Mouse (Mus musculus): Measurements from ENCODE around the gene Tmem218. TPM values are rescaled to one million over a fixed set of nuclear protein-coding genes. Genes with fewer than 3 reads are reported as not detected.

Gene Tmem218
- polyA plus RNA-seq (2017; shearing (Covaris generic)), result 1 to 10 TPM; 1.9 to 5.0 TPM

GRCm38 (mm10) chr9:37207929-37208411, at the start of gene Tmem218:
Gene Tmem218, plus strand, starts transcription at chr9:37208223.

GRCm38 (mm10) chr9:37255149-37255888, 47.3 kb downstream of the Tmem218 start, which contains the start of gene Slc37a2:
Gene Slc37a2, minus strand, starts transcription at chr9:37255738.

Other genes starting within 250 kb of the Tmem218 start
- under 1 TPM; 0.11 to 0.45 TPM for gene Pknox2, start 60.8 kb upstream of the Tmem218 start, polyA plus RNA-seq (2017; shearing (Covaris generic))
- gene Slc37a2, start 47.5 kb downstream of the Tmem218 start, polyA plus RNA-seq (2017; shearing (Covaris generic)), result 1 to 10 TPM; 4.1 to 6.7 TPM
- gene Ccdc15, start 140.2 kb downstream of the Tmem218 start, polyA plus RNA-seq (2017; shearing (Covaris generic)), result 1 to 10 TPM; 6.3 to 7.1 TPM
- gene Hepacam, start 159.1 kb downstream of the Tmem218 start, polyA plus RNA-seq (2017; shearing (Covaris generic)), result under 1 TPM in 1 of 2 experiments, not detected in 1; 0.05 TPM
- gene Robo4, start 193.7 kb downstream of the Tmem218 start, polyA plus RNA-seq (2017; shearing (Covaris generic)), result not detected
- 1 to 10 TPM in 1 of 2 experiments, under 1 TPM in 1; 0.17 to 1.3 TPM for gene Robo3, start 225.0 kb downstream of the Tmem218 start, polyA plus RNA-seq (2017; shearing (Covaris generic))